Mouse (Mus musculus) myocyte (in vitro differentiated cells): ENCODE measurements around the gene Ccdc184.

Source experiments
- CEBPB ChIP-seq: IDR thresholded peaks from 2 replicates; pipeline ENCODE4 v1.6.1; 2011; ENCODE audit warnings: mild to moderate bottlenecking, moderate library complexity; ENCODE audit not compliant: poor library complexity, insufficient read depth, severe bottlenecking
- E2F4 ChIP-seq: IDR thresholded peaks from one replicate; pipeline ENCODE4 v1.6.1; 2011; ENCODE audit warnings: mild to moderate bottlenecking, control low read depth, moderate library complexity; ENCODE audit not compliant: insufficient read depth
- MAX ChIP-seq: IDR thresholded peaks from one replicate; pipeline ENCODE4 v1.6.1; 2011; ENCODE audit warnings: low read depth, mild to moderate bottlenecking, control low read depth
- MYOD1 ChIP-seq, 3 experiments: IDR thresholded peaks; one replicate each; pipeline ENCODE4 v1.6.1; 2011; ENCODE audit warnings: control low read depth in 2 of 3, low read depth in 2 of 3, mild to moderate bottlenecking in 2 of 3, moderate library complexity in 1 of 3; ENCODE audit not compliant: insufficient read length in 2 of 3, control insufficient read depth in 1 of 3
- MYOG ChIP-seq, 3 experiments: IDR thresholded peaks; one replicate each; pipeline ENCODE4 v1.6.1; 2011; ENCODE audit warnings: control low read depth in 2 of 3, low read depth in 2 of 3, mild to moderate bottlenecking in 2 of 3; ENCODE audit not compliant: insufficient read length in 2 of 3, control insufficient read depth in 1 of 3, insufficient read depth in 1 of 3
- POLR2A ChIP-seq: IDR thresholded peaks from one replicate; pipeline ENCODE4 v1.6.1; 2011; ENCODE audit warnings: low read depth, mild to moderate bottlenecking, control low read depth, moderate library complexity; ENCODE audit not compliant: insufficient read length
- POLR2AphosphoS2 ChIP-seq: IDR thresholded peaks from one replicate; pipeline ENCODE4 v1.6.1; 2011; ENCODE audit warnings: low read depth, control low read depth; ENCODE audit not compliant: insufficient read length
- REST ChIP-seq: IDR thresholded peaks from one replicate; pipeline ENCODE4 v1.6.1; 2011; ENCODE audit warnings: mild to moderate bottlenecking, control low read depth, moderate library complexity; ENCODE audit not compliant: insufficient read depth, insufficient read length
- TCF12 ChIP-seq: IDR thresholded peaks from one replicate; pipeline ENCODE4 v1.6.1; 2011; ENCODE audit warnings: mild to moderate bottlenecking, control low read depth; ENCODE audit not compliant: poor library complexity, insufficient read depth, severe bottlenecking
- TCF3 ChIP-seq: IDR thresholded peaks from one replicate; pipeline ENCODE4 v1.6.1; 2011; ENCODE audit warnings: low read depth, control low read depth; ENCODE audit not compliant: insufficient read length
- USF1 ChIP-seq: IDR thresholded peaks from one replicate; pipeline ENCODE4 v1.6.1; 2011; ENCODE audit warnings: low read depth, mild to moderate bottlenecking, control low read depth, moderate library complexity

DNA sequence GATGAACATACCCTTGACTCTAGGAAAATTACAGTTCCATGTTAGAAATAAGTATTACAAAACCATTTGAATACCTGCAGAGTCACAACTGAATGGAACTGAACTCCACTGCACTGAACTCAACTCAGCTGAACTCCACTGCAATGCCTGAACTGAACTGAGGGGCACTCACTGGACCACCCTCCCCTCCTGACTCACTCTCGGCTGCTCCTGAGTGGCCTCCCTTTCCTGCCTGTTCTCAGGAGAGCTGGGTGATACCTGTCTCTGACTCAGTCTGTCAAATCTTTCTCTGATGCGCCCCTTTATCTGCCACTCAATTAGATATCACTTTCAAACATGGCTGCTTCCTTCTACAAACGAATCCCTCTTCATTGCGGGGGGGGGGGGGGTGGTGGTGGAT is 12.8 kb upstream of the Ccdc184 start:
- TF ChIP-seq TCF12 (no peak), MYOD1 (IDR thresholded peaks at IDR 0.05; ENCODE audit: control insufficient read depth in 1 of 3, insufficient read length in 2 of 3, low read depth in 2 of 3) (no peak), POLR2A (no peak), POLR2AphosphoS2 (no peak), USF1 (no peak), E2F4 (no peak), MAX (no peak), CEBPB (no peak), MYOG (IDR thresholded peaks at IDR 0.05; ENCODE audit: control insufficient read depth in 1 of 3, insufficient read depth in 1 of 3, insufficient read length in 2 of 3, low read depth in 2 of 3) (no peak), REST (no peak), TCF3 (no peak)
